Mouse (Mus musculus): ENCODE measurements around the gene Tspan10.

DNA sequence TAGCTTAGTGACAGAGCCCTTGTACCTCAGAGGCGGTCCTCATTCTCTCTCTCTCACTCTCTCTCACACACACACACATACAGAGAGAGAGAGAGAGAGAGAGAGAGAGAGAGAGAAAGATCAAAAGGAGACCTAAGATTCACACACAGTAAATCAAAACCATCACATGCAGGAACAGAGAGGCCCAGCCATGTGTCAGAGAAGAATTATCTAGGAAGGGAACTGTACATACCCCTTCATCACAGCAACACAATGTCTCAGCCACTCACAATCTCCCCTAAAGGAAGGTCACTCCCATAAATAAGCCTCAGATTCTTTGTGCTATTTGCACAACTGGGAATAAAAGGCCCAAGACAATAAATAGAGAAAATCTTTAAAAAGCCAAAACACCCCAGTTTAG is 23.9 kb upstream of the Tspan10 start:
- TF ChIP-seq CTCF (IDR thresholded peaks at IDR 0.05; ENCODE audit: low read depth) = no peak
- TF ChIP-seq EP300 (IDR thresholded peaks at IDR 0.05; ENCODE audit: low read depth) = no peak
